Mouse (Mus musculus) right cerebral cortex, postnatal 36 days (tissue): ENCODE measurements around the gene Rngtt.

ENCODE experiments used
- DNase-seq, 2 experiments: peaks; one replicate each; pipeline ENCODE4 v3.0.0; 2022; ENCODE audit warnings: low spot score in 2 of 2, mixed read lengths in 1 of 2

Gene Rngtt

GRCm38 (mm10) chr4:33514108-33515000 lies 204.2 kb downstream of the Rngtt start:
- DNase-seq: no peak

- DNase-seq: no peak
Measured at GRCm38 (mm10) chr4:33520196-33520595, 210.1 kb downstream of the Rngtt start.

- DNase-seq: peak; percentile 41 to 60
Measured at GRCm38 (mm10) chr4:33520938-33521337, 210.8 kb downstream of the Rngtt start.

GRCm38 (mm10) chr4:33523774-33524173 lies 213.7 kb downstream of the Rngtt start:
- no peak for DNase-seq

GRCm38 (mm10) chr4:33524481-33525141 lies 214.5 kb downstream of the Rngtt start:
- DNase-seq: peak in 1 of 2 experiments; percentile 30

- DNase-seq: no peak
Measured at GRCm38 (mm10) chr4:33525272-33525671, 215.2 kb downstream of the Rngtt start.

GRCm38 (mm10) chr4:33526092-33526491 lies 216.0 kb downstream of the Rngtt start:
- DNase-seq: no peak

- DNase-seq: peak in 1 of 2 experiments; percentile 53
Measured at GRCm38 (mm10) chr4:33526675-33527074, 216.6 kb downstream of the Rngtt start.

- no peak for DNase-seq
Measured at GRCm38 (mm10) chr4:33532596-33532995, 222.5 kb downstream of the Rngtt start.

GRCm38 (mm10) chr4:33544755-33545576 lies 234.9 kb downstream of the Rngtt start:
- no peak for DNase-seq

- no peak for DNase-seq
Measured at GRCm38 (mm10) chr4:33545577-33545879, 235.4 kb downstream of the Rngtt start.

- no peak for DNase-seq
Measured at GRCm38 (mm10) chr4:33546278-33546677, 236.2 kb downstream of the Rngtt start.

- DNase-seq: no peak
Measured at GRCm38 (mm10) chr4:33547315-33547929, 237.3 kb downstream of the Rngtt start.

GRCm38 (mm10) chr4:33549606-33550005 lies 239.5 kb downstream of the Rngtt start:
- no peak for DNase-seq
